Mouse (Mus musculus) CH12.LX (cell line): Measurements from ENCODE around the gene Zfyve28. TPM values are rescaled to one million over a fixed set of nuclear protein-coding genes. Genes with fewer than 3 reads are reported as not detected.

Experiments
- DNase-seq: peaks from one replicate; pipeline ENCODE4 v3.0.0-alpha.2; 2013; ENCODE audit errors: extremely low read depth
- H3K27ac ChIP-seq: 2 replicates; pipeline ENCODE4 v1.5.1; 2012; ENCODE audit warnings: low read depth, mild to moderate bottlenecking, control low read depth, moderate library complexity; ENCODE audit not compliant: insufficient read depth
- H3K27me3 ChIP-seq: replicated peaks from 2 replicates; pipeline ENCODE3; 2012; ENCODE audit warnings: inconsistent platforms
- H3K36me3 ChIP-seq, 2 experiments: replicated peaks in 1 of 2; 2 replicates each; pipeline versions ENCODE3 to v1.6.1; 2012; ENCODE audit warnings: inconsistent platforms in 1 of 2, low read length in 1 of 2, mild to moderate bottlenecking in 1 of 2, mixed read lengths in 1 of 2, moderate library complexity in 1 of 2; ENCODE audit not compliant: control insufficient read depth in 1 of 2, insufficient read depth in 1 of 2
- H3K4me1 ChIP-seq, 2 experiments: 2 replicates each; pipeline ENCODE4 v1.6.1; 2012; ENCODE audit warnings: inconsistent platforms in 1 of 2, moderate library complexity in 1 of 2; ENCODE audit not compliant: insufficient read depth in 2 of 2, control insufficient read depth in 1 of 2
- H3K4me2 ChIP-seq: 2 replicates; pipeline ENCODE4 v1.6.1; 2012; ENCODE audit warnings: low read depth, mild to moderate bottlenecking, control low read depth; ENCODE audit not compliant: poor library complexity, insufficient read depth, severe bottlenecking
- H3K4me3 ChIP-seq, 3 experiments: fragments of 150-350 bp in 1 of 3; sonication (generic) in 1 of 3; replicated peaks in 1 of 3; 2 replicates each; pipeline versions ENCODE3 to v1.5.1; 2011 to 2012; ENCODE audit warnings: low read depth in 2 of 3, low read length in 2 of 3, mild to moderate bottlenecking in 2 of 3, moderate library complexity in 2 of 3, control low read depth in 1 of 3, improper control_type of control experiment in 1 of 3, inconsistent platforms in 1 of 3, mixed read lengths in 1 of 3; ENCODE audit not compliant: poor library complexity in 1 of 3
- H3K79me2 ChIP-seq: replicated peaks from 2 replicates; pipeline ENCODE4 v1.6.1; 2012; ENCODE audit warnings: mild to moderate bottlenecking, moderate library complexity; ENCODE audit not compliant: control insufficient read depth, poor library complexity, insufficient read depth, severe bottlenecking; ENCODE audit errors: extremely low read depth
- H3K9ac ChIP-seq: 2 replicates; pipeline ENCODE4 v1.6.1; 2012; ENCODE audit warnings: low read depth, mild to moderate bottlenecking, control low read depth, moderate library complexity; ENCODE audit not compliant: insufficient read depth
- H3K9me3 ChIP-seq: replicated peaks from 2 replicates; pipeline ENCODE3; 2012; ENCODE audit warnings: low read length, inconsistent platforms, mixed read lengths
- BHLHE40 ChIP-seq: IDR thresholded peaks from 2 replicates; pipeline ENCODE4 v1.6.1; 2011; ENCODE audit warnings: mild to moderate bottlenecking, low read depth, low read length, improper control_type of control experiment
- CTCF ChIP-seq, 2 experiments: IDR thresholded peaks in 1 of 2; conservative IDR thresholded peaks in 1 of 2; 2 replicates each; pipeline ENCODE4 v1.5.1; 2011 to 2012; ENCODE audit warnings: low read depth in 2 of 2, low read length in 2 of 2, improper control_type of control experiment in 1 of 2, inconsistent platforms in 1 of 2, mild to moderate bottlenecking in 1 of 2, moderate library complexity in 1 of 2
- GABPA ChIP-seq: IDR thresholded peaks from 2 replicates; pipeline ENCODE4 v1.6.1; 2012; ENCODE audit warnings: low read depth, low read length, improper control_type of control experiment, inconsistent platforms; ENCODE audit not compliant: insufficient replicate concordance
- HCFC1 ChIP-seq: IDR thresholded peaks from 2 replicates; pipeline ENCODE4 v1.6.1; 2012; ENCODE audit warnings: low read depth, mild to moderate bottlenecking, inconsistent platforms, low read length, improper control_type of control experiment
- IRF4 ChIP-seq: IDR thresholded peaks from 2 replicates; pipeline ENCODE4 v1.6.1; 2014; ENCODE audit warnings: low read depth, mild to moderate bottlenecking, inconsistent platforms, low read length, improper control_type of control experiment
- JUN ChIP-seq: IDR thresholded peaks from 2 replicates; pipeline ENCODE4 v1.6.1; 2011; ENCODE audit warnings: low read depth, mild to moderate bottlenecking, low read length, improper control_type of control experiment, moderate library complexity; ENCODE audit not compliant: insufficient read depth
- JUND ChIP-seq: conservative IDR thresholded peaks from 2 replicates; pipeline ENCODE4 v1.6.1; 2011; ENCODE audit warnings: low read depth, low read length, improper control_type of control experiment
- MAFK ChIP-seq: IDR thresholded peaks from 2 replicates; pipeline ENCODE4 v1.6.1; 2011; ENCODE audit warnings: low read length, improper control_type of control experiment; ENCODE audit not compliant: insufficient replicate concordance
- MEF2A ChIP-seq: IDR thresholded peaks from 2 replicates; pipeline ENCODE4 v1.6.1; 2014; ENCODE audit warnings: low read depth, mild to moderate bottlenecking, inconsistent platforms, low read length, improper control_type of control experiment, borderline replicate concordance
- MYC ChIP-seq: IDR thresholded peaks from 2 replicates; pipeline ENCODE4 v1.6.1; 2011; ENCODE audit warnings: low read depth, mild to moderate bottlenecking, improper control_type of control experiment, low read length
- NELFE ChIP-seq: IDR thresholded peaks from 2 replicates; pipeline ENCODE4 v1.6.1; 2011; ENCODE audit warnings: low read depth, low read length, improper control_type of control experiment
- PAX5 ChIP-seq: IDR thresholded peaks from 2 replicates; pipeline ENCODE4 v1.6.1; 2012; ENCODE audit warnings: low read length, inconsistent platforms, mixed read lengths
- POLR2A ChIP-seq: IDR thresholded peaks from 2 replicates; pipeline ENCODE4 v1.6.1; 2011; ENCODE audit warnings: low read depth, mild to moderate bottlenecking, improper control_type of control experiment, low read length
- POLR2AphosphoS2 ChIP-seq: IDR thresholded peaks from 2 replicates; pipeline ENCODE4 v1.6.1; 2011; ENCODE audit warnings: low read depth, low read length, improper control_type of control experiment
- RAD21 ChIP-seq: IDR thresholded peaks from 2 replicates; pipeline ENCODE4 v1.6.1; 2011; ENCODE audit warnings: low read depth, mild to moderate bottlenecking, low read length, improper control_type of control experiment, moderate library complexity
- RCOR1 ChIP-seq: conservative IDR thresholded peaks from 2 replicates; pipeline ENCODE4 v1.6.1; 2012; ENCODE audit warnings: low read depth, mild to moderate bottlenecking, inconsistent platforms, low read length, improper control_type of control experiment
- SIN3A ChIP-seq: IDR thresholded peaks from 2 replicates; pipeline ENCODE4 v1.6.1; 2012; ENCODE audit warnings: low read length, improper control_type of control experiment, inconsistent platforms
- UBTF ChIP-seq: IDR thresholded peaks from 2 replicates; pipeline ENCODE4 v1.6.1; 2012; ENCODE audit warnings: low read depth, mild to moderate bottlenecking, inconsistent platforms, low read length, improper control_type of control experiment, moderate library complexity
- USF1 ChIP-seq: IDR thresholded peaks from 2 replicates; pipeline ENCODE4 v1.6.1; 2014; ENCODE audit warnings: low read depth, mild to moderate bottlenecking, inconsistent platforms, low read length, improper control_type of control experiment
- USF2 ChIP-seq: conservative IDR thresholded peaks from 2 replicates; pipeline ENCODE4 v1.6.1; 2011; ENCODE audit warnings: low read depth, low read length, improper control_type of control experiment
- ZC3H11A ChIP-seq: IDR thresholded peaks from 2 replicates; pipeline ENCODE4 v1.6.1; 2012; ENCODE audit warnings: low read depth, mild to moderate bottlenecking, inconsistent platforms, low read length, improper control_type of control experiment
- ZMIZ1 ChIP-seq: IDR thresholded peaks from 2 replicates; pipeline ENCODE4 v1.6.1; 2012; ENCODE audit warnings: low read depth, mild to moderate bottlenecking, inconsistent platforms, low read length, improper control_type of control experiment
- ZNF384 ChIP-seq: IDR thresholded peaks from 2 replicates; pipeline ENCODE4 v1.6.1; 2012; ENCODE audit warnings: low read depth, low read length, improper control_type of control experiment, inconsistent platforms
- dilution Hi-C: fragments of 300-500 bp; cut with MboI; formaldehyde crosslinking; loops from 2 replicates; pipeline ENCODE4 v1.14.3; 2020; ENCODE audit warnings: low sequenced_read_pairs; ENCODE audit not compliant: extremely low pct_unique_long_range_greater_than_20kb, extremely low pct_ligation_motif_present
- in situ Hi-C: fragments of 300-500 bp; cut with MboI; formaldehyde crosslinking; loops from 3 replicates; pipeline ENCODE4 v1.14.3; 2019; ENCODE audit warnings: low sequenced_read_pairs, low pct_ligation_motif_present, low pct_unique_long_range_greater_than_20kb, mixed read lengths
- polyA plus RNA-seq: library from polyadenylated mRNA; unstranded; fragments of >175 nt; gene quantifications from 2 replicates; pipeline ENCODE4 v1.2.1, GENCODE M21; 2012; ENCODE audit warnings: low read depth; ENCODE audit not compliant: insufficient read length
- total RNA-seq, 2 experiments: library from RNA; depleted of rRNA; stranded (reverse); fragments of 300-350 nt in 1 of 2; fragments of >200 nt in 1 of 2; gene quantifications; 2 replicates each; pipeline ENCODE4 v1.2.3; 2012 to 2014

Zfyve28 gene
- total and polyA plus RNA-seq, 3 experiments = 1.7 to 2.8 (median 2.0) TPM

GRCm38 (mm10) chr5:34233221-34233515 lies 55.1 kb downstream of the Zfyve28 start:
- H3K79me2 ChIP-seq = no peaks in the 10 kb centered on the region
- no peaks in the 10 kb centered on the region for H3K9me3 ChIP-seq
- in situ Hi-C loops = no loop called here
- no peak overlapping the region for H3K27ac ChIP-seq
- H3K4me2 ChIP-seq = no peak overlapping the region
- no peaks in the 10 kb centered on the region for H3K27me3 ChIP-seq
- peak overlapping the region in 1 of 3 experiments; percentile 1 for H3K4me3 ChIP-seq
- no peaks in the 10 kb centered on the region for H3K36me3 ChIP-seq
- TF ChIP-seq JUN (no peak), HCFC1 (no peak), ZMIZ1 (no peak), ZC3H11A (no peak), IRF4 (no peak), SIN3A (no peak), CTCF (conservative IDR thresholded peaks at IDR 0.05 in 1 of 2, IDR thresholded peaks at IDR 0.05 in 1 of 2; ENCODE audit: low read depth in 2 of 2, low read length in 2 of 2) (no peak), MYC (no peak)
- TF ChIP-seq, all 38 proteins: peak for 0
- H3K4me1 ChIP-seq = peaks cover 11 to 74% of the 10 kb centered on the region in 2 experiments
- dilution Hi-C loops = no loop called here
- no peak overlapping the region for H3K9ac ChIP-seq
- DNase-seq = no peak

- DNase-seq = peak; percentile 33
- peaks cover 11 to 68% of the 10 kb centered on the region in 2 experiments for H3K4me1 ChIP-seq
- no peak overlapping the region for H3K27ac ChIP-seq
- no peaks in the 10 kb centered on the region for H3K79me2 ChIP-seq
- H3K27me3 ChIP-seq = no peaks in the 10 kb centered on the region
- H3K9ac ChIP-seq = no peak overlapping the region
- dilution Hi-C loops (no loop called here), in situ Hi-C loops (no loop called here)
- H3K4me3 ChIP-seq = peak overlapping the region in 1 of 3 experiments; percentile 1
- no peaks in the 10 kb centered on the region for H3K36me3 ChIP-seq
- TF ChIP-seq GABPA (no peak), BHLHE40 (peak; percentile 52), UBTF (no peak), USF1 (peak; percentile 35)
- no peaks in the 10 kb centered on the region for H3K9me3 ChIP-seq
- no peak overlapping the region for H3K4me2 ChIP-seq
Observed at GRCm38 (mm10) chr5:34232481-34233220, 55.6 kb downstream of the Zfyve28 start.

- Histone ChIP-seq H3K4me1 (peaks cover 11 to 64% of the 10 kb centered on the region in 2 experiments), H3K4me3 (no peak overlapping the region)
Observed at GRCm38 (mm10) chr5:34231901-34232300, 56.3 kb downstream of the Zfyve28 start.

More at GRCm38 (mm10) chr5:34231901-34232300, 56.3 kb downstream of the Zfyve28 start:
- H3K36me3 ChIP-seq = no peaks in the 10 kb centered on the region
- no peaks in the 10 kb centered on the region for H3K27me3 ChIP-seq
- no peaks in the 10 kb centered on the region for H3K9me3 ChIP-seq
- H3K79me2 ChIP-seq = no peaks in the 10 kb centered on the region
- no peak for DNase-seq
- dilution Hi-C loops (no loop called here), in situ Hi-C loops (no loop called here)
- no peak overlapping the region for H3K9ac ChIP-seq
- no peak overlapping the region for H3K27ac ChIP-seq
- no peak for TF ChIP-seq IRF4
- no peak for TF ChIP-seq USF2
- no peak for TF ChIP-seq JUND
- TF ChIP-seq RCOR1 = no peak
- no peak for TF ChIP-seq GABPA
- TF ChIP-seq BHLHE40 = no peak
- TF ChIP-seq PAX5 = no peak
- TF ChIP-seq JUN = no peak
- TF ChIP-seq MAFK = no peak
- TF ChIP-seq ZMIZ1 = no peak
- TF ChIP-seq USF1 = no peak
- TF ChIP-seq POLR2A = no peak
- TF ChIP-seq MEF2A = no peak
- no peak for TF ChIP-seq ZNF384
- TF ChIP-seq POLR2AphosphoS2 = no peak
- no peak for TF ChIP-seq RAD21
- TF ChIP-seq NELFE = no peak
- H3K4me2 ChIP-seq = no peak overlapping the region
